Mouse (Mus musculus) adrenal gland, adult 18-20 months (tissue): ENCODE results near the gene Pigv. TPM values are rescaled to one million over a fixed set of nuclear protein-coding genes. Genes with fewer than 3 reads are reported as not detected.
"Not testable (repeated sequence)": the region's sequence is repeated elsewhere in the genome, so short reads cannot be mapped to it uniquely, and the experiment has no call there.

Source experiments
- DNase-seq, 2 experiments: peaks; one replicate each; pipeline ENCODE4 v3.0.0; 2021 to 2022; ENCODE audit warnings: low spot score in 2 of 2
- total RNA-seq, 2 experiments: library from RNA; stranded (reverse); gene quantifications; 1 replicate in 1 of 2; 2 replicates in 1 of 2; pipeline ENCODE4 v1.2.3; 2021

Pigv gene
- total RNA-seq, 2 experiments from 2014 or later: 16.3 to 20.4 TPM

DNA sequence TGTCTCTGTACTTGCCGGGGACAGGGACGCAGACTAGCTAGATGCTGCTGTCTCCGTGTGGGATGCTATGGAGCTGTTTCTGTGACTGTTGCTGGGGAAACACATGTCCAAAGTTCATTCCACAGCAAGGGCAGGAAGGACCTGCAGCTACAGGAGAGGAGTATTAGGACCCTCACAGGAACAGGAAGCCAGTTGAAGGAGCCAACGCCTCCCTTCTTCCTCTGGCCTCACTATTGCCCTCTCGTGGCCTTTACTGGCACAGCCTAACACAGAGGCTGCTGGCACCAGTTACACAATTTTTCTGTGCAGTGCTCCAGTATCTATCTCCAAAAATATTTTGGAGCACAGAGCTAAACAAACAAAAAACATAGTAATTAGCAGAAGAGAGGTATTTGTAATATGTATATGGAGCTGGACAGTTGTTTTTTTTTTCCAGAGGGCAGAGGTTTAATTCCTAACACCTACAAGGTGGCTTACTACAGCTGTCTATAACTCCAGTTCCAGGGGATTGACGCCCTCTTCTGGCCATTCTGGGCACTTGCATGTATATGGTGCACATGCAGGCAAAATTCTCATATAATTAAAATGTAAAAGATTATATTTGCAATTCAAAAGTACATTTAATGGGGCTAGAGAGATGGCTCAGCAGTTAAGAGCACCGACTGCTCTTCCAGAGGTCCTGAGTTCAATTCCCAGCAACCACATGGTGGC lies 22.3 kb downstream of the Pigv start, which contains the start of gene Zdhhc18:
TSS of gene Zdhhc18 (minus strand) at position 166 of the 711 bp plus-strand sequence.
- DNase-seq: peak; percentile 71 to 82

DNA sequence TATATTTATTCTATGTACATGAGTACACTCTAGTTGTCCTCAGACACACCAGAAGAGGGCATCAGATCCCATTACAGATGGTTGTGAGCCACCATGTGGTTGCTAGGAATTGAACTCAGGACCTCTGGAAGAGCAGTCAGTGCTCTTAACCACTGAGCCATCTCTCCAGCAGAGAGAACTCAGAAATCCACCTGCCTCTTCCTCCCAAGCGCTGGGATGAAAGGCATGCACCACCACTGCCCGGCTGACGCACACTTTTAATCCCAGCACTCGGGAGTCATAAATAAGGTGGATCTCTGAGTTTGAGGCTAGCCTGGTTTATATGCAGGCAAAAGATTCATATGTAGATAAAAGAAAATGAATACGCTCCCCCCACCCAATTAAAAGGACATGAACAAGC lies 23.0 kb downstream of the Pigv start:
- not testable (repeated sequence) for DNase-seq

DNA sequence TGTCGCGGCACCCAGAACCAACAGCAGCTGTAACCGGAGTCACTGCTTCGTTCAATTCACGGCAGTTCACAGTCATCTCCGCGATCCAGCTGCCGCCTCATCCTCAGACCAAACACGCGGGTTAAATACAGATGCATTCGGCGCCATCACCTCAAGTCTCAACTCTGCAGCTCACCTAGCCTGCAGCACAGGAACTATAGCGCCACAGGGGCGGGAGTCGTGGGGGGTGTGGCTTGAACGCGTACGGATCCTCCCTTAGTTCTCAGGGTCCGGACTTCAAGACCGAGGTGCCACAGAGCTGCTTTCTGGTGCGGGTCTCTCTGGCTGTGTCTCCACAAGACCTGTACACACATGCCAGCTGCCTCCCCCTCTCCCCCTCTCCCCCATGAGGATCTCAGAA lies 26.8 kb downstream of the Pigv start:
- no peak for DNase-seq

DNA sequence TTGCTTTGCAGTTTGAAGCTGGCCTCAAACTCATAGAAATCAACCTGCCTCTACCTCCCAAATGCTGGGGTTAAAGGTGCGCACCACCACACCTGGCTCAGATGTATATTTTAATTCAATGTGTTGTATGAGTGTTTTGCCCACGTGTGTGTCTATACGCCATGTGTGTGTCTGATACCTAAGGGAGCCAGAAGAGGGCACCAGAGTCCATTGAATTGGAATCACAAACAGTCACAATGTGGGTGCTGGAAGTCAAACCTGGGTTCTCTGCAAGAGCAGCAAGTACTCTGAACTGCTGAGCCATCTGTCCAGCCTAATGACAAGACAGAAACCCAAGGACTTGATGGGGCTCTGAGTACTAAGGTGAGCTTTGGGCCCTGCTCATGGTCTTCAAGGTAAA lies 27.3 kb downstream of the Pigv start:
- DNase-seq: no peak

- no peak for DNase-seq
Measured at GRCm38 (mm10) chr4:133634043-133634410, 38.4 kb downstream of the Pigv start.

- DNase-seq: peak; percentile 94 to 95
Measured at GRCm38 (mm10) chr4:133633332-133634042, 39.0 kb downstream of the Pigv start.

DNA sequence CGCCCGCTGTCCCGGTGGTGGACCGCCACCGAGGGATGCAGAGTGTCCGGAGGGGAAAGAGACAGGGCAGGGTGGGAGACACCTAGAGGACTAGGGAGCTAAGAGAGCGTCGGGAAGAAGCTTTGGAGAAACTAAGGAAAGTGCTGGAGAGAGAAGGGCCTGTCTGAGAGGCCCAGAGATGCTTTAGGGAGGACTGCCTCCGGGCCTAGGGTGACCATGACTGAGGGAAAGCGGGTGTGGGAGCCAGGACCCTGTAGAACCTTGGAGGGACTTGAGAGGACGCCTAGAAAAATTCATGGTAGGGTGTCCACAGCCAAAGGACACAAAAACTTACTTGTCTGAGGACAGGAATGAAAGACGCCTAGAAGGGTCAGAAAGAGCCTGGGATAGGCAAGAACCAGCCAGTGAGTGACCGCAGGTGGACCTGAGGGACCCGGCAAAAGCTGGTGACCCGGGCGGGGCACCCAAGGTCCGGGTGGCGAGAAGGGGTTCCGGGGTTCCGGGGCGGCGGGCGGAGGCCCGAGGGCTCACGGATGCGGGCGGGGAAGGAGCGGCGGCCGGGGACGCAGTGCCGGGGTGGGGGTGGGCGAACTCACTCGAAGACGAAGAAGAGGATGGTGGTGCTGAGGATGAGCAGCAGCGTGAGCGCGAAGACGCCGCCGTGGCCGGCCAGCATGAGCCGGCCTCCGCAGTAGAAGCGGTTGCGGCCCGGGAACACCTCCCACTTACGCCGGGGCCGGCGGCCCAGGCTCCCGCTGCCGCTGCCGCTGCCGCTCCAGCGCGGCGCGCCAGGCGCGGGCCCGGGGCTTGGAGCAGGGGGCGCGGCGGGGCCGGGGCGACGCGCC lies 39.7 kb downstream of the Pigv start:
- DNase-seq: peak in 1 of 2 experiments; percentile 57

- DNase-seq: no peak
Measured at GRCm38 (mm10) chr4:133631769-133632411, 40.6 kb downstream of the Pigv start.

DNA sequence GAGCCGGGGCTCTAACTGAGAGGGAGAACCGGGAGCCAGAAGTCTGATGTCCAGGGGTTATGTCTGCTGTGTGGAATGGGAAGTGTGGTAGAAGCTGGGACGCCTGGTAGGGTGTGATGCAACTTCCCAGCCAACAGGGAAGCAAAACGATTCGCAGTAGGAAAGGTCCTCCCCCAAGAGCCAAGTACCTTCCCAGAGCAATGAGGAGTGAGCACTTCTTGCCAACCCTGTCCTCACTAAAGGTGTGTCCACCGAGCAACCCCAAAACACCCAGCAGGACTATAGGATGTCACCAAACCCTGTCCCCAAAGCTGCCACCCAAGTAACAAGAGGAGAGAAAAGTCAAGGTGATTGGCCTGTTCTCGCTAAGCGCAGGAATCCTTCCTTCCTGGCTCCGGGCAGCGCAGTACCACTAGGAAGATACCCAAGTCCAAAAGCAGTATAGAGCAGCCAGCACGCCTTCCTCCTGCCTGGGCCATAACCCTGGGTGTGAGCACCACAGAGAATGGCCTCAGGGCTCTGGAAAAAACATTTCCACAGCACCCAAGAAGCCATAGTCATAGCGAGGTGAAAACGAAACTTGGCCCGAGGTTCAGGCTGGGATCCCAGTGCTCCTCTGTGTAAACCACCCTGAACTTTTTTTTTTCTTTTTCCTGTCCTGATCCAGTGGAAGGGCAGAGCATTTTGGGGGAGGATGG lies 41.2 kb downstream of the Pigv start:
- no peak for DNase-seq

DNA sequence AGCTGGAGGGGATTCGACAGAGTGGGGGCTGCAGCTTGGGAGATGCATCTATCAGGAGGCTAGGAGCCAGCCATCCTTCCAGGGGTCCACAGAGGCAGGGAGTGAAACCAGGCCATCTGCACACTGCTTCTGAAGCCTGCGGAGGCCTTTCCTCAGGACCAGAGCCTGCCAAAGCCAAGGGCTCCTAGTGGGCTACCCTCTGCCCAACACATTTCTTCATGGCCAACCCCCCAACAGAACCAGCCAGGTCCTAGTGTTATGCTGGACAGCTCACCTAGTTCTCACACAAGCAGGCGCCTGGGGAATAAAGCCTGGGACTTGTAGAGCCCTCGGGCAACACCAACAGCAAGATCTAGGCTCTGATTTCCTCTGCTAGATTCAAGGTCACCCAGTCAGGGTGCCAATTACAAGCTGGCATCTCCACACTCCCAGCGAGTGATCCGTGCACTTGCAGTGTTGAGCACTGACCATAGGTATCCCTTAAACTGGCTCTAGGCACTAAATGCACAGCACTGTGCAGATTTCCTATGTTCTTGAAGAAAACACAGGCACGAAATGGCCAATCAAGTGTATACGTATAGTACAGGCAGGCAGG lies 42.0 kb downstream of the Pigv start:
- no peak for DNase-seq

GRCm38 (mm10) chr4:133629191-133629590 lies 43.3 kb downstream of the Pigv start:
- DNase-seq: no peak

- no peak for DNase-seq
Measured at GRCm38 (mm10) chr4:133628517-133628916, 43.9 kb downstream of the Pigv start.

GRCm38 (mm10) chr4:133627039-133627438 lies 45.4 kb downstream of the Pigv start:
- no peak for DNase-seq

- DNase-seq: no peak
Measured at GRCm38 (mm10) chr4:133626621-133627020, 45.8 kb downstream of the Pigv start.

GRCm38 (mm10) chr4:133626221-133626620 lies 46.2 kb downstream of the Pigv start:
- DNase-seq: no peak

- DNase-seq: no peak
Measured at GRCm38 (mm10) chr4:133625621-133626071, 46.8 kb downstream of the Pigv start.

DNA sequence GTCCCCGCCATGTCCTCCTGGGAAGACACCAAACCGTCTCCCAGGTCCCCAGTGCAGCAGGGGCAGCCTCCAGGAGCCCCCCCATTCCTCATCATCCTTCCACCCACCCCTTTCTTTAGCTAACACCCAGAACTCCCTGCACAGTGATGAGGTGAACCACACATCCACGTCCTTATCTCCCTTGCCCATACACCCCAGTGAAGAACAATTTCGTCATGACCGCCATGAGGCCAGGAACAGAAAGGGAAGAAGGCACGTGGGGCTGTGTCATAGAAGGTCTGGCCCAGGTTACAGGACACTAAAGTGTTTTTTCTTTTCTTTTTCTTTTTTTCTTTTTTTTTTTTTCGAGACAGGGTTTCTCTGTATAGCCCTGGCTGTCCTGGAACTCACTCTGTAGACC lies 47.6 kb downstream of the Pigv start:
- DNase-seq: no peak

GRCm38 (mm10) chr4:133622161-133622695 lies 50.2 kb downstream of the Pigv start:
- DNase-seq: no peak

DNA sequence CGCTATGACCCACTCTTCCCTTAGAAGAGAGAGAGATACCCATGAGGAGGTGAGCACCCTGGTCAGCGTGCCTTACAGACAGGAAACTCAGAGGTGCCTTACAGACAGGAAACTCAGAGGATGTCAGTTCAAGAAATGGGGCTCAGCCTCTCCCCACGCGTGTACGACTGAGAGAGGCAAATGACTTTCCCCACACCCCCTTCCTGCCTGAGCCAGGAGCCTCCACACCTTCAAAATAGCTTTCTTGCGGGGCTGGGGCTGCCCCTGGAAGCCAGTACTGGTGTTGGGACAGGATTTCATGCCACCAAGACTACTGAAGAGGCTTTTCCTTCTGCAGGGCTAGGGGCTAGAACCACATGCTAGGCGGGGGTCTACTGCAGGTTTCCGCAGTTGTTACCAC lies 51.8 kb downstream of the Pigv start:
- DNase-seq: no peak
